22 mouse cellular contexts compared by ENCODE assay signal in genomic region chr11:81064006-81064405, GRCm38 (mm10).
DNase-seq lines count a peak whose midpoint lies in the region; ATAC-seq and TF ChIP-seq lines count a peak whose summit lies in the region.
"Had no signal": no experiment of that assay in that cellular context is flagged by ENCODE, and none has a peak within 500 bp of the region (broad histone marks: within the 10 kb centered on the region; RNA-seq: fewer than 3 reads in every experiment).

No protein-coding gene starts in this region.

- H3K4me3 ChIP-seq in kidney, embryonic 16.5 days (ENCODE audit: low read length), result no peak overlapping the region
- no peak overlapping the region for H3K4me3 ChIP-seq in left cerebral cortex, adult 2 months
- H3K4me3 ChIP-seq: embryonic facial prominence, embryonic 15.5 days; forebrain, embryonic 15.5 days; heart, embryonic 12.5 days; layer of hippocampus, adult 2 months; limb, embryonic 15.5 days; liver, embryonic 15.5 days; neural tube, embryonic 12.5 days had no signal

- no peaks in the 10 kb centered on the region for H3K27me3 ChIP-seq in kidney, embryonic 16.5 days (ENCODE audit: insufficient read depth, low read length)
- H3K27me3 ChIP-seq: embryonic facial prominence, embryonic 15.5 days; forebrain, embryonic 15.5 days; heart, embryonic 12.5 days; limb, embryonic 15.5 days; liver, embryonic 15.5 days; neural tube, embryonic 12.5 days had no signal

- TF ChIP-seq CTCF in left cerebral cortex, adult 2 months (IDR thresholded peaks at IDR 0.05), result no peak

- 81% methylated on average over 2 of the region's 2 CpGs for WGBS in kidney, embryonic 16.5 days

- no peak overlapping the region for H3K9ac ChIP-seq in kidney, embryonic 16.5 days (replicated peaks; ENCODE audit: low read length)
- H3K9ac ChIP-seq: embryonic facial prominence, embryonic 15.5 days; forebrain, embryonic 15.5 days; heart, embryonic 12.5 days; limb, embryonic 15.5 days; liver, embryonic 15.5 days; neural tube, embryonic 12.5 days had no signal

- no peak for ATAC-seq in kidney, embryonic 16.5 days (ENCODE audit: low FRiP score, low TSS enrichment)
- ATAC-seq: forebrain, embryonic 15.5 days; intestine, postnatal 0 days had no signal

- H3K4me1 ChIP-seq in kidney, embryonic 16.5 days (ENCODE audit: insufficient read depth, low read length), result 0 out of 2 replicates have a peak, but pooled peaks cover 4% of the 10 kb centered on the region
- H3K4me1 ChIP-seq: embryonic facial prominence, embryonic 15.5 days; forebrain, embryonic 15.5 days; limb, embryonic 15.5 days; liver, embryonic 15.5 days; neural tube, embryonic 12.5 days had no signal

- H3K27ac ChIP-seq in kidney, embryonic 16.5 days (ENCODE audit: low read length), result no peak overlapping the region
- no peak overlapping the region for H3K27ac ChIP-seq in left cerebral cortex, adult 2 months
- H3K27ac ChIP-seq: embryonic facial prominence, embryonic 15.5 days; forebrain, embryonic 15.5 days; layer of hippocampus, adult 2 months; limb, embryonic 15.5 days; liver, embryonic 15.5 days; neural tube, embryonic 12.5 days; stomach, postnatal 0 days had no signal

- intact Hi-C loops in left cerebral cortex, adult 2 months (cut with DNase I), result no loop called here

- no peak overlapping the region for H3K4me2 ChIP-seq in kidney, embryonic 16.5 days (replicated peaks; ENCODE audit: low read depth, low read length)
- H3K4me2 ChIP-seq: embryonic facial prominence, embryonic 15.5 days; forebrain, embryonic 15.5 days; heart, embryonic 12.5 days; limb, embryonic 15.5 days; liver, embryonic 15.5 days; neural tube, embryonic 12.5 days had no signal

- peak; percentile 36 for DNase-seq in kidney, adult 18-20 months
- peak; percentile 33 for DNase-seq in adrenal gland, postnatal 14 days
- peak; percentile 28 to 44 for DNase-seq in kidney, adult 8-10 months
- peak; percentile 10 for DNase-seq in ovary, postnatal 14 days (ENCODE audit: low spot score)
- DNase-seq in layer of hippocampus, adult 8-10 months (ENCODE audit: low spot score in 2 of 2), result no peak
- DNase-seq in left cerebral cortex, adult 2 months (ENCODE audit: extremely low spot score in 1 of 2, low spot score in 2 of 2), result no peak
- DNase-seq: cerebellum, adult 8-10 months; gastrocnemius, postnatal 10 days; heart, postnatal 10 days; left cerebral cortex, postnatal 4 days; lung, postnatal 4 days; midbrain, embryonic 14.5 days had no signal

- no peaks in the 10 kb centered on the region for H3K36me3 ChIP-seq in kidney, embryonic 16.5 days (ENCODE audit: insufficient read depth, low read length)
- H3K36me3 ChIP-seq: embryonic facial prominence, embryonic 15.5 days; forebrain, embryonic 15.5 days; heart, embryonic 12.5 days; limb, embryonic 15.5 days; liver, embryonic 15.5 days; neural tube, embryonic 12.5 days had no signal

- no peaks in the 10 kb centered on the region for H3K9me3 ChIP-seq in kidney, embryonic 16.5 days (ENCODE audit: low read length)
- H3K9me3 ChIP-seq: embryonic facial prominence, embryonic 15.5 days; forebrain, embryonic 15.5 days; heart, embryonic 12.5 days; limb, embryonic 15.5 days; liver, embryonic 15.5 days; neural tube, embryonic 12.5 days had no signal

Comparison
In these comparisons a context has a peak if more than half of its experiments do, and no peak if none do; other contexts are left out.
1. DNase-seq: peak in kidney, adult 18-20 months (single experiment), adrenal gland, postnatal 14 days (single experiment), kidney, adult 8-10 months (2 of 2) and ovary, postnatal 14 days (single experiment); none in layer of hippocampus, adult 8-10 months (0 of 2) and left cerebral cortex, adult 2 months (0 of 2).